Mouse (Mus musculus) ES-Bruce4 (cell line): ENCODE data around the gene Adgrg7.

Experiments
- CTCF ChIP-seq: IDR thresholded peaks from one replicate; pipeline ENCODE4 v1.8.1; 2011; ENCODE audit warnings: low read depth, low read length
- EP300 ChIP-seq: IDR thresholded peaks from 2 replicates; pipeline ENCODE4 v1.6.1; 2011; ENCODE audit warnings: low read depth, low read length; ENCODE audit not compliant: insufficient read depth
- POLR2A ChIP-seq: IDR thresholded peaks from one replicate; pipeline ENCODE4 v1.8.1; 2011; ENCODE audit warnings: low read length; ENCODE audit not compliant: insufficient read depth

DNA sequence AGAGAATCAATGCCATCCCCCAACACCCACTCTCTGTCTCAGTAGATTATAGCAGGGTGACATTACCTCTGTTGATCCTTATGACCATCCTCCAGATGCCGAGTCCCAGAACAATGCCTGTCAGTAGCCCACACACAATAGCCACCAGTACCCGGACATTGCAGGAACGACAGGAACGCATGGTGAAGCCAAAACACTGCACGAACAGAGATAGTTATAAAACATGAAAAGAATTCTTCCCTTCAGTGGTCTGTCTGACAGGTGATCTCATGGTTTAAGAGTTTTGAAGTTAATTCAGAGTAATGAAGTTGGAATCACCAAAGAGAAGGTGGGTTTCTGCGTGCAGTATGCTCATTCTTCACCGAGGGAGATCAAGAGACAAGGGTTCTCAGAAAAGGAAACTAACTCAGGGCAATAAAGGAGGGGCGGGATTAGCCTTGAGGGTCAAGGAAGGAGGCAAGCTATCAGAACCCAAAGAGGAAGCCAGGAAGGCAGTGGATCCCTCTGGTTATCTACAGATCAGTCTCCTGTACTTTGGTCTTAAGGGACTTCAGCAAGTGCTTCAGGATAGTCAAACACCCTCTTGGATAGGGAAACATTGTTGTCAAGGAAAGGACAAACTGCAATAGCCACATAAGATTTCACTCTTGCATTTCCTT, at the start of gene Adgrg7:
- TF ChIP-seq CTCF (no peak), POLR2A (no peak), EP300 (no peak)
